Mouse (Mus musculus): Measurements from ENCODE around the gene Tmem160. TPM values are rescaled to one million over a fixed set of nuclear protein-coding genes. Genes with fewer than 3 reads are reported as not detected.

Gene Tmem160
- polyA plus RNA-seq, 1 experiment = 81.7 TPM

DNA sequence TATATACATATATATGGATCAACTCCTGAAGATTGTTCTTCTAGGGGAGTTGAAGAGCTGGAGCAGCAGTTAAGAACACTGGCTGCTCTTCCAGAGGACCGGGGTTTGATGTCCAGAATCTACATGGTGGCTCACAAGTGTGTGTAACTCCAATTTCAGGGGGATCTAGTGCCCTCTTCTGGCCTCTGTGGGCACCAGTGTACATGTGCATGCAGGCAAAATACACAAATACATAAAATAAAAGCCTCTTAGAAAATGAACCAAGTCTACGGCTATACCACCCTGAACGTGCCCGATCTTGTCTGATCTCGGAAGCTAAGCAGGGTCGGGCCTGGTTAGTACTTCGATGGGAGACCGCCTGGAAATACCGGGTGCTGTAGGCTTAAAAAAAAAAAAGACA, 19.0 kb downstream of the Tmem160 start:
- Histone ChIP-seq H3K27me3 (ENCODE audit: control insufficient read depth, insufficient read depth, insufficient read length) (peaks cover 61% of the 10 kb centered on the region), H3ac (ENCODE audit: control insufficient read depth, insufficient read length, low read depth) (no peak overlapping the region), H3K4me3 (ENCODE audit: insufficient read depth, poor library complexity, severe bottlenecking) (no peak overlapping the region), H3K79me2 (ENCODE audit: control insufficient read depth, insufficient read depth) (no peaks in the 10 kb centered on the region), H3K36me3 (ENCODE audit: control insufficient read depth, insufficient read depth) (no peaks in the 10 kb centered on the region), H3K79me3 (ENCODE audit: low read depth) (no peaks in the 10 kb centered on the region)
- no peak for TF ChIP-seq MYOD1 (IDR thresholded peaks at IDR 0.05; ENCODE audit: control insufficient read depth, insufficient read length, low read depth)
- TF ChIP-seq FOSL1 (IDR thresholded peaks at IDR 0.05; ENCODE audit: insufficient read depth, low read length, poor library complexity, severe bottlenecking) = no peak
- TF ChIP-seq CTCF (IDR thresholded peaks at IDR 0.05; ENCODE audit: control insufficient read depth, insufficient read depth, insufficient read length) = no peak
- TF ChIP-seq USF1 (IDR thresholded peaks at IDR 0.05; ENCODE audit: low read depth) = no peak
- TF ChIP-seq MAX (IDR thresholded peaks at IDR 0.05) = no peak
- TF ChIP-seq MYOG (IDR thresholded peaks at IDR 0.05; ENCODE audit: control insufficient read depth, extremely low read depth, insufficient read length) = no peak
- TF ChIP-seq CEBPB (IDR thresholded peaks at IDR 0.05; ENCODE audit: low read depth) = no peak

DNA sequence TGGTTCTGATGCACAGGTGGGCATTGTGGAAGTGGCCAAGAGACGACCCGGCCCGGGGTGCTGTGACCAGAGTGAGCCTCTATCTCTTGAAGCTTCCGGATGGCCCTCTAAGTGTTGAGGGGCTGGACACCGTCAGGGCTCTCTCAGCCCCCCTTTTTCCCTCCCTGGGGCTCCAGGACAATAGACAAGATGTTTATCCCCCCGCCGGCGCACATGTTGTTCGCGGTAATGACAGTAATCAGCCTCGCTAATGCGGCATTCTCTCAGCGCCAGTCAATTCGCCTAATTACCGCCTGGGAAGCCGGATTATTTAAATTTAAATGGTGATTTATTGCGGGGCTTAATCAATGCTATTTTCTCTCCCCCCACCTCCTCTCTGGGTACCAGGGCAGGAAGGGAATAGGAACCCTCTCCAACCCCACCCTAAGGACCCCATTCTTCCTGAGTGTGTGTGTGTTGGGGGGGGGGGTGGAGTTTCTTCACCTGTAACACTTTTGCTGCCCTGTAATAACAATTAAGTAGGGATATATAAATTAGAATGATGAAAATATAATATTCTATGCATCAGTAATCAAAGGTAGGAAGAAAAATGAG, 19.6 kb downstream of the Tmem160 start:
- peaks cover 68% of the 10 kb centered on the region for H3K27me3 ChIP-seq (ENCODE audit: control insufficient read depth, insufficient read depth, insufficient read length)
- TF ChIP-seq MYOD1 (IDR thresholded peaks at IDR 0.05; ENCODE audit: control insufficient read depth, insufficient read length, low read depth) = no peak
- no peak for TF ChIP-seq MYOG (IDR thresholded peaks at IDR 0.05; ENCODE audit: control insufficient read depth, extremely low read depth, insufficient read length)
- TF ChIP-seq USF1 (IDR thresholded peaks at IDR 0.05; ENCODE audit: low read depth) = no peak
- no peak for TF ChIP-seq FOSL1 (IDR thresholded peaks at IDR 0.05; ENCODE audit: insufficient read depth, low read length, poor library complexity, severe bottlenecking)
- no peak for TF ChIP-seq CEBPB (IDR thresholded peaks at IDR 0.05; ENCODE audit: low read depth)
- TF ChIP-seq MAX (IDR thresholded peaks at IDR 0.05) = no peak
- no peak for TF ChIP-seq CTCF (IDR thresholded peaks at IDR 0.05; ENCODE audit: control insufficient read depth, insufficient read depth, insufficient read length)

DNA sequence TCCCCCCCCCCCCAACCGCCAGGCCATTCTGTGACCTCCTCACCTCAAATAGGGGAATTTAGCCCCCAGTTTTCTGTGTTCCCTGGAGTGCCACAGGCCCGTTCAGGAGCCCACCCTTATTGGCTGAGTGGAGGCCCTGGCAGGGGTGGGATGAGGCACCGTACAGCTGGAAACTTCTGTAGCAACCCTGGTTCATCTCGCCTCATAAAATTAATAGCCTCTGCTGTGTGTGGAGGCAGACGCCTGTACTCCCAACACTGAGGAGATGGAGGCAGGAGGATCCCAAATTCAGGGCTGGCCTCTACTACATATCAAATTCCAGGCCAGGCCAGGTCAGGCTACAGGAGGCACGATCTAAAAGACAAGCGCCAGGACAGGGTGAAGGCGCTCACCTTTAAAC, 21.3 kb downstream of the Tmem160 start:
- H3K79me2 ChIP-seq (ENCODE audit: control insufficient read depth, insufficient read depth) = no peaks in the 10 kb centered on the region
- no peaks in the 10 kb centered on the region for H3K36me3 ChIP-seq (ENCODE audit: control insufficient read depth, insufficient read depth)
- no peak overlapping the region for H3ac ChIP-seq (ENCODE audit: control insufficient read depth, insufficient read length, low read depth)
- H3K4me3 ChIP-seq (ENCODE audit: insufficient read depth, poor library complexity, severe bottlenecking) = no peak overlapping the region
- H3K79me3 ChIP-seq (ENCODE audit: low read depth) = no peaks in the 10 kb centered on the region
- no peak for TF ChIP-seq MYOG (IDR thresholded peaks at IDR 0.05; ENCODE audit: control insufficient read depth, extremely low read depth, insufficient read length)
- no peak for TF ChIP-seq USF1 (IDR thresholded peaks at IDR 0.05; ENCODE audit: low read depth)
- TF ChIP-seq CTCF (IDR thresholded peaks at IDR 0.05; ENCODE audit: control insufficient read depth, insufficient read depth, insufficient read length) = no peak
- TF ChIP-seq CEBPB (IDR thresholded peaks at IDR 0.05; ENCODE audit: low read depth) = no peak
- no peak for TF ChIP-seq MYOD1 (IDR thresholded peaks at IDR 0.05; ENCODE audit: control insufficient read depth, insufficient read length, low read depth)
- TF ChIP-seq FOSL1 (IDR thresholded peaks at IDR 0.05; ENCODE audit: insufficient read depth, low read length, poor library complexity, severe bottlenecking) = no peak
- no peak for TF ChIP-seq MAX (IDR thresholded peaks at IDR 0.05)
- peaks cover 64% of the 10 kb centered on the region for H3K27me3 ChIP-seq (ENCODE audit: control insufficient read depth, insufficient read depth, insufficient read length)

More for the DNA sequence above, 19.6 kb downstream of the Tmem160 start:
- Histone ChIP-seq H3ac (ENCODE audit: control insufficient read depth, insufficient read length, low read depth) (no peak overlapping the region), H3K4me3 (ENCODE audit: insufficient read depth, poor library complexity, severe bottlenecking) (no peak overlapping the region), H3K36me3 (ENCODE audit: control insufficient read depth, insufficient read depth) (no peaks in the 10 kb centered on the region), H3K79me3 (ENCODE audit: low read depth) (no peaks in the 10 kb centered on the region), H3K79me2 (ENCODE audit: control insufficient read depth, insufficient read depth) (no peaks in the 10 kb centered on the region)

DNA sequence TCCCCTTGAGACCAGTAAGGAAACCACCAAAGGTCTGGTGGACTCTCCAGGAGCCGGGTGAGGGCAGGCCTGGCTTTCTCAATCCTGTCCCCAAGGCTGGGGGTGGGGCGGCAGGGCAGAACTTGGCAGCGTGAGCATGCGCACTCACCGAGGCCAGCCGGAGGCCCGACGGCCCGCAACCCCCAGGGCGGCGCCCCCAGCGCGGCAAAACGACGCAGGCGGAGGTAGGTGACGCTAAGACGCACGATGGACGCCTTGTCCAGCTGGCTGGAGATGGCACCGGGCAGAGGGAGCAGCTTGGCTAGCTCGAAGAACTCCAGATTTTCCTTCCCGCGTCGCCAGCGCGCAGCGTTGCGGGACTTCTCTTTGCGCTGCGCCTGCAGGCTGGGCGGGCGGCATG, 21.9 kb downstream of the Tmem160 start:
- Histone ChIP-seq H3K79me2 (ENCODE audit: control insufficient read depth, insufficient read depth) (no peaks in the 10 kb centered on the region), H3K36me3 (ENCODE audit: control insufficient read depth, insufficient read depth) (no peaks in the 10 kb centered on the region), H3ac (ENCODE audit: control insufficient read depth, insufficient read length, low read depth) (no peak overlapping the region), H3K4me3 (ENCODE audit: insufficient read depth, poor library complexity, severe bottlenecking) (no peak overlapping the region), H3K27me3 (ENCODE audit: control insufficient read depth, insufficient read depth, insufficient read length) (peaks cover 60% of the 10 kb centered on the region), H3K79me3 (ENCODE audit: low read depth) (no peaks in the 10 kb centered on the region)
- TF ChIP-seq MAX (IDR thresholded peaks at IDR 0.05) (no peak), MYOG (IDR thresholded peaks at IDR 0.05; ENCODE audit: control insufficient read depth, extremely low read depth, insufficient read length) (no peak), CEBPB (IDR thresholded peaks at IDR 0.05; ENCODE audit: low read depth) (no peak), FOSL1 (IDR thresholded peaks at IDR 0.05; ENCODE audit: insufficient read depth, low read length, poor library complexity, severe bottlenecking) (no peak), MYOD1 (IDR thresholded peaks at IDR 0.05; ENCODE audit: control insufficient read depth, insufficient read length, low read depth) (no peak), USF1 (IDR thresholded peaks at IDR 0.05; ENCODE audit: low read depth) (no peak), CTCF (IDR thresholded peaks at IDR 0.05; ENCODE audit: control insufficient read depth, insufficient read depth, insufficient read length) (no peak)

DNA sequence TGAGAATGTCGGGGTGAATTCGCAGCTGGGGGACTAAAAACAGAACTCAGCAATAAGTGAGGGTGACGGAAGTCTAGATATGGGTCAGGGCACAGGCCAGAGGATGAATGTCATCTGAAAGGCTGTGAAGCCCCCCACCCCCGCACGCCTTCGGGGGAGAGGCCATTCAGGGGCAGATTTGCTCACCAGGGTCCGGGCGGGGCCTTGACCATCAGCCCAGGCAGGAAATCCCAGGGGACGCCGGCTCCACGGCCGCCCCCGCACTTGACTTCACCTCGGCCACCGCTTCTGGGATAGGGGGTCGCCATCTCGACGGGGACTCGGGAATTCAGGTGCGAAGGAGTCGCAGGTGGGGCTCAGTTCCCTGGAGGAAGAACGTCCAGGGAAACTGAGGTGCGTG, 22.7 kb downstream of the Tmem160 start:
- TF ChIP-seq CEBPB (IDR thresholded peaks at IDR 0.05; ENCODE audit: low read depth) (no peak), MYOG (IDR thresholded peaks at IDR 0.05; ENCODE audit: control insufficient read depth, extremely low read depth, insufficient read length) (no peak), USF1 (IDR thresholded peaks at IDR 0.05; ENCODE audit: low read depth) (no peak), MAX (IDR thresholded peaks at IDR 0.05) (no peak), FOSL1 (IDR thresholded peaks at IDR 0.05; ENCODE audit: insufficient read depth, low read length, poor library complexity, severe bottlenecking) (no peak), CTCF (IDR thresholded peaks at IDR 0.05; ENCODE audit: control insufficient read depth, insufficient read depth, insufficient read length) (no peak), MYOD1 (IDR thresholded peaks at IDR 0.05; ENCODE audit: control insufficient read depth, insufficient read length, low read depth) (no peak)
- H3K79me2 ChIP-seq (ENCODE audit: control insufficient read depth, insufficient read depth) = no peaks in the 10 kb centered on the region
- H3K79me3 ChIP-seq (ENCODE audit: low read depth) = no peaks in the 10 kb centered on the region
- no peak overlapping the region for H3ac ChIP-seq (ENCODE audit: control insufficient read depth, insufficient read length, low read depth)
- no peaks in the 10 kb centered on the region for H3K36me3 ChIP-seq (ENCODE audit: control insufficient read depth, insufficient read depth)
- no peak overlapping the region for H3K4me3 ChIP-seq (ENCODE audit: insufficient read depth, poor library complexity, severe bottlenecking)
- H3K27me3 ChIP-seq (ENCODE audit: control insufficient read depth, insufficient read depth, insufficient read length) = peaks cover 53% of the 10 kb centered on the region
